Mouse (Mus musculus): Measurements from ENCODE around the gene Abcc4.

Gene Abcc4

DNA sequence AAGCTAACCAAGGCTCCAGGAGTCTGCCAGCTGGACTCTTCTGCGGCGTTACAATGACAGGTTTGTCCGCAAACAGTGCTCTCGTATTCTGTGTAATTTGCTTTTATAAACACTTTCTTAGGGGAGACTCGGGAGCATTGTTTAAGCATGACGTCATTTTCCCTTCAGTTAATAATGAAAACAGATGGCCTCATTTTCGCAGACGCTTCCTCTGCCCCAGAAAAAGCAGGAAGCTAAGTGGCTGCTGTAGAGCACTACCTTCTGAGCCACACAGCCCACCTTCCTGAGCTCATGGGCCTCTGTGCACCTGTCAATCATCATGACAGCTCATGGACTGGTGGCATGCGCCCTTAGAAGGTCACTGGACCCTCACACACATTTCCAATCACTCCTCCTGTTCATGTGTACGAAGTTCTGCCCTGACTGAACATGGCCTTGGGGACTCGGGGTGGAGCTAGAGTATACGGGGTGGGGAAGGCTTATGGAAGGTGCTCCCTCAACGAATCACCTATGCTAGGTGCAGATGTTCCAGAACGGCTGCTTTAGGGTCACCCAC, 199.3 kb downstream of the Abcc4 start:
- peak in 1 of 2 experiments; percentile 29 for DNase-seq (ENCODE audit: low spot score in 2 of 2)

DNA sequence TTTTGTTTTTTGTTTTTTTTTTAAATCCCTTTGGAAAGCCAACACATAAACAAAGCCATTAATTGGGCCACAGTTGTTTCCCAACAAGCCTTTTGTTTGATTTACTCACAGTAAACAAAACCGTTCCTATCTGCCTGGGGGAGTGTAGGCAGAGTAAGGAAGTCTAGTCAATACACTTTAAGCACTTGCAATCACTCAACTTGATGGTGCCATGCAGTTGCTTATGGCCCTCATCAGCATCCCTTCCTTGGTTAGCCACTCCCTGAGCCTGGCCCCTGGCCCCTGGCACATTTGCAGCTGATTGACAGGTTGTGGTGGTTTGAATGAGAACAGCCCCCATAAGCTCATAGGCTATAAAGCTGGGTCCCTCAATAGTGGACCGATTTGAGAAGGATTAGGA, 209.3 kb downstream of the Abcc4 start:
- no peak for DNase-seq (ENCODE audit: low spot score in 2 of 2)

DNA sequence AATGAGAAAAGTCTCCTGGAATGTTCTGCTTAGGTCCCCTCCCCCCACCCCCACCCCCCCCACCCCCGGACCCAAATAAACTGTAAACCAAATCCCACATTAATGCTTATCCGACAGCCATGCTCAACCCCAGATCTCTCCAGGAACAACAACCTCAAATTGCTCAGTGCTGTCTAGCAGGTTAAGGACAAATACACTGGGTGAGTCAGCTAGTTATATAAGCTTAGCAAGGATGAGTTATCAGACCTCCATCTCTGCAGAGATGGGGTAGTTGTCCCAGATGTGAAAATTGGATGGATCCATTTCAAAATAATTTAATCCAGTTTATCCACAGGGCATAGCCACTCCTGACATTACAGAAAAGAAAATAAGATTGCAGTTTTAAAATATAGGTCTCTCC, 210.6 kb downstream of the Abcc4 start:
- DNase-seq (ENCODE audit: low spot score in 2 of 2): no peak

DNA sequence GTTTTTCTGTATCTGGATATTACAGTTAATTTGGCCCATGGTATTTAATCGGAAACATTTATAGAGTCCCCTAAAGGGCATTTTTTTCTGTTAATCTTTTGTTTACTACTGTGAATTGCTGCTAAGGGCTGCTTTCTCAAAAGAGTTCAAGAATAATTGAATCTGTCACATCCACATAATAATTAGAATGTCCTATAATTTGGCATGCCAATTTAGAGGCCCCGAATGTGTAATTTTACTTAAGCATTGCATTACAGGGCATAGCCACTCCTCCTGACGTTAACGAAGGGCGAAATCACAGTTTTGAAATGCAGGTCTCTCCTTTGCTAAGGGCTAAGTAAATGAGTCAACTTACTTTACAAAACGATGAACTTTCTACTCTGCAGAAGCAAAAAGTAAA, 214.3 kb downstream of the Abcc4 start:
- no peak for DNase-seq (ENCODE audit: low spot score in 2 of 2)

DNA sequence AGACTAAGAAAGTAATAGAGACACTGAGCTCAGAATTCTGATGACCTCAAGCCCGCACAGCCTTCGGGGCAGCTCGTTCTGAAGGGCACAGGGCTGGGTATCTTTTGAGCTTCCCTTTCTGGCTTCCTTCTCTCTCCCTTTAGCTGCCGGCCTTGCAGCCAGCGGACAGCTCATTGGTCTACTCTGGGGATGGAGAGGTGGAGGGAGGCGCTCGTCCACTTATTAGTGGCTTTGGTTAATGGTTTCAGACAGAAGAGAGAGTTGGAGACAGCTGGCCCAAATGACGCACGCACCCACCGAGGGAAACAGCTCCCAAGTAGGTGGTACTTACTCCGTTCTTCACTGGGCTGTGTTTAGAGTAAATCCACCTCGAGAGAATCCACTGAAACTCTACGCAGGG, 214.7 kb downstream of the Abcc4 start:
- DNase-seq (ENCODE audit: low spot score in 2 of 2): no peak

DNA sequence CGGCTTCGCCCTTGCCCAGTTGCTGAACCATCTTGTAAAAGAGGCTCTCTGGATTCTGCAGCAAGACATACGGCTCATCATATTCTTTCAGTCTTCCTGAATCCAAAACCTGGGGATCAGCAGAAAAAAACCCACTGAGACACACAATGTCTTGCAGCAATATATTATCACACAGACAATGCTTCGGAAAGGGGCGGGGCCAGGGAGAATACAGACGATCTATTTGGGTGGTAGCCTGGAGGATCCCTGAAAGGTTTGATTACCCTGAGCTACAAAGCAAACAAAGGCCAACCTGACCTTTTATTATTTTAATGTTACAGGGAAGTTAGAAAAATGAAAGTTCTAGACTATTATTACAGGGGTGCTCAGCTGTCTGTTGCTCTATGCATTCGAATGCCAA, 215.5 kb downstream of the Abcc4 start:
- no peak for DNase-seq (ENCODE audit: low spot score in 2 of 2)

DNA sequence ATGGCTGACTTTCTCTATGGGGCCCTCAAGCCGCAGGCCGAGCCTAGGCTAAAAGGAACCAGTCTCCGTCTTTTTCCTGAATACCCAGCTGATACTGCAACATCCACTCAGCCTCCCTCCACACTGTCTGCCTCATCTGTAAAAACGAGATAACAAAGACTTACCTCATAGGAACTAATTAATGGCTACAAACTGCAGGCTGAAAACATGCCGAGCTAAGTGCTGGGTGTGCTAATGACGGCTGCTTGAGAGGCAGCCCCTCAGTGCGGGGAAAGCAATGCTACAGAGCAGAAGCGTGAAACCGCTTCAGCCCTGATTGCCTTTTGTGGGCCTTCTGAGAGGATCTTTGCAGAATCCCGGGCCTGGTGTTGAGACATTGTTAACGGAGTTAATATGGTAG, 219.7 kb downstream of the Abcc4 start:
- no peak for DNase-seq (ENCODE audit: low spot score in 2 of 2)

DNA sequence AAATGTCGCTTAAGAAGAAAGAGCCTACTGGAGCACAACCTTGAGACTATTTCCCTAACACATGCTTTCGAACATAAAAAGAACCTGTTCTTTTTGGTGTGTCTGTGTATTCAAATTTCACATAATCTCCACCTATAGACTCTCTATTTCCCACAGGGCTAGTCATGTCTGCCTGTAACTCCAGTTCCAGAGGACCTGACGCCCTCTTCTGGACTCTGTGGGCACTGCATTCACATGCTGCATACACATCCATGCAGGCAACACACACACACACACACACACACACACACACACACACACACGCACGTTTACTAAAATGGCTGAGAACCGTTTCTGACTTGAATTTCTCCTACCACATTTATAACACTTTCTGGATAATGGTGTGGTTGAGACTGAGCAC, 220.4 kb downstream of the Abcc4 start:
- DNase-seq (ENCODE audit: low spot score in 2 of 2): no peak

DNA sequence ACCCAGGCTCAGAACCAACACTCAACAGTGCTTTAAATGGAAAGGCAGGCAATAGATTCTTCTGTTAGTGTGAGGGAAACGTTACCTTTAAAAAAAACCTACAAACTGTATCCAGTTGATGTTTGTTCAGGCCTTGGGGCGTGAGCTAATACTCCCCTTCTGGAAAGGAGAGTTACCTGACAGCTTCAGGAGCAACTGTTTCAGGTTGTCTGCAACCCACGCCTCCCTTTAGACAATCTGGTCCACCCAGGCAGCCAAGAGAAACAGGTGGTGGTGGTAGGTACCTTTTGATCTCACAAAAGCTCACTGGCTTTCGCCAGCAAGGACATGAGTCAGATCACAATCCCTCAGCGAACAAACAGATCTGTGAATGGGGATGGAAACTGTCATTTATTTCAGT, 223.7 kb downstream of the Abcc4 start:
- no peak for DNase-seq (ENCODE audit: low spot score in 2 of 2)

DNA sequence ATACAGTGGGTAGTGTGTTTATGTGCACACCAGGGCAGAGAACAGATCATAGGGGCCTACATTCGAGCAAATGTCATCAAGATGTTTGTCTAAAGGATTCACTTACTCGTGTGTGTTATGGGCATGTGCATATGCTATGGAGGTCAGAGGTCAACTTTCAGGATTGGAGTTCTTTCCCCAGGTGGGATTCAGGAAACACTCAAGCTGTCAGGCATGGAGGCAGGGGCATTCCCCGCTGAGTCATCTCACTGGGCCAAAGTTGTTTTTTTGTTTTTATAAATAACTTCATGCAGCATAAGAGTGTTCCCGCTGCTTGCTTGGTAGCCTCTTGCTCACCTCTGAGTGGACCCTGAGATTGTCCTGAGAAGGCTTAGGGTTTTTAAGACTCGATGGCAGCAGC, 224.2 kb downstream of the Abcc4 start:
- DNase-seq (ENCODE audit: low spot score in 2 of 2): no peak

DNA sequence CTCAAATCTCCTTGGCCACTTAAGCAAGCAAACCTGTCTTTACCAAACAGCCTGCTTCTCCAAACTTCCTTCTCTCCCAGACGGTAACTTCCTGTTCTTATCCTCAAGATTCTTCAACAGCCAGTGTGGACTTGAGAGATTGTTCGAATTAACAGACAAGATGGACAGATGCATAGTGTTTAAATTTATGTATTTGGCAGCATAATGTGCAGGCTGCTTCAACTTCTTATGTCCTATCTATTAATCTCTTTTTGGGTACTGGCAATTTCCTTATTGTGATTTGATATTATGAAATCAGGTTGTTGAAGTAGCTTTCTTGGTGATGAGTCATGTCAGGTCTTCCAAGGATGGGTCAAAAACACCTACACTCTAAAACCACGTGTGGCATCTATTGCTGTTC, 229.7 kb downstream of the Abcc4 start:
- no peak for DNase-seq (ENCODE audit: low spot score in 2 of 2)

DNA sequence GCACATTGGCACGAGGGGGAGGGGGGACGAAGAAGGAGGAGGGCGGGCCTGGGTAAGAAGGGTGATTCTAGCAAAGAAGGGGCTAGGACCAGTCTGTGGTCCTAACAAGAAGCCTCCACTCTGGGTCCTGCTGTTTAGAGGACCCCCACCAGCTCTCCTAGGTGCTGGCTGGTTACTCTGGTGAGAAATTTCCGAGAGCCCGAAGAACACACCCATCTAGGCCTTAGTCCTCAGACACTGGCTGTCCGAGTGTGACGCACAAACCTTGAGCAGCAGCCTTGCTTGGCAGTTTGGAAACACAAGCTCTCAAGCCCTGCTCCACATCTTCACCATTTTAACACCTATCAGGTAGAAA, 230.9 kb downstream of the Abcc4 start:
- DNase-seq (ENCODE audit: low spot score in 2 of 2): no peak

DNA sequence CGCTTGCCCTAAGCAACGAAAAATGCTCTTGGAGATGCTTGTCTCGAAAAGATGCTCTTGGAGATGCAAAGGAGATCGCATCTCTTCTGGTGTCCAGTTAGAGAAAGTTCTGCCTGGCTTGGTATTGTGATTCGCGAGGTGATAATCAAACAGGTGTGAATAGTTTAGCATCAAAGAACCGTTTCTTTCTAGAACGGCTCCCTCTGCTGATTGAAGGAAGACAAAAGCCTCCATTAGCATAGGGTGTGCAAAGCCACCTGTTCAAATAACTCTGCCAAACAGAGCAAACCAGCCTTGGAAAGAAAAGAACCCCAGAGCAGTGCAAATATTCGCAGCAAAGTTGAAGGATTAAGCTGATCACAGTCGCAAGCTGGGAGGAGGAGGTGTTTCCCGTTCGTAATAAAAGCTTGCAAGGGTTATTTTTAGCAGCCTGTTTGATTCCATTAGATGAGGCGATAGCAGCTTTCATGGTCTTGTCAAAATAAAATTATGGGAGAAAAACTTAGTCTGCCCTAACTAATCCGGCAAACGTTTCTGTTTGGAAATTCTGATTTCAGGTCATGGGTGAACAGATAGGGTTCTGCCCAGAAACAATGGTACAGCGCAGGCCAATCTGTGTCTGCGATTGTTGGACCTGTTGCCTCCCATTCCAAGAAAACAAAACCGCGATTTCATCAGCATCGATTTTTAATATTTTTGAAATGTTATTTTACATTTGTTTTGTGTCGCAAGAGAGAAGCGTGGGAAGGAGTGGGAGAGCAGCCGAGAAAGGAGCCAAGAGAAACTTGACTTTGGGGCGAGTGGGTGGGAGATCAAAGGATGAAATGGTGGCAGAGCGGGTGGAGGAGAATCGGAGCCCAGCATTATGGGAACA, 231.6 kb downstream of the Abcc4 start:
- DNase-seq (ENCODE audit: low spot score in 2 of 2): peak in 1 of 2 experiments; percentile 33

DNA sequence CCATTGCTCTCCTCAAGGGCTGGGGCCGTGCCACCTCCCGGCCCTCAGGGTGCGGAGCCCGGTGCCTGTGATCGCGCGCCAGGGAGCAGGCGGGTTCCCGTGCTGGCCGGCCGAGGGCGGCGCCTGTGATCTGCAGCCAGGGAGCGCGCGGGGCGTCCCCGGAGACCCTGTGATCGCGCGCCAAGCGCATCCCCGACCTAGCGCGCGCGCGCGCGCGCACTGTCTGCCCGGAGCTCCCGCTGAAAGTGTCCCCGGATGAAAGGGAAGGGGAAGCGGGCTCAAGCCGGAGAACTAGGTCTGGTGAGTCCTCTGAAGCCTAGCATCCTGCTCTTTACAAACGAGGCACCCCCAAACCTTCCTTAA, 232.2 kb downstream of the Abcc4 start:
- DNase-seq (ENCODE audit: low spot score in 2 of 2): peak; percentile 64 to 77

DNA sequence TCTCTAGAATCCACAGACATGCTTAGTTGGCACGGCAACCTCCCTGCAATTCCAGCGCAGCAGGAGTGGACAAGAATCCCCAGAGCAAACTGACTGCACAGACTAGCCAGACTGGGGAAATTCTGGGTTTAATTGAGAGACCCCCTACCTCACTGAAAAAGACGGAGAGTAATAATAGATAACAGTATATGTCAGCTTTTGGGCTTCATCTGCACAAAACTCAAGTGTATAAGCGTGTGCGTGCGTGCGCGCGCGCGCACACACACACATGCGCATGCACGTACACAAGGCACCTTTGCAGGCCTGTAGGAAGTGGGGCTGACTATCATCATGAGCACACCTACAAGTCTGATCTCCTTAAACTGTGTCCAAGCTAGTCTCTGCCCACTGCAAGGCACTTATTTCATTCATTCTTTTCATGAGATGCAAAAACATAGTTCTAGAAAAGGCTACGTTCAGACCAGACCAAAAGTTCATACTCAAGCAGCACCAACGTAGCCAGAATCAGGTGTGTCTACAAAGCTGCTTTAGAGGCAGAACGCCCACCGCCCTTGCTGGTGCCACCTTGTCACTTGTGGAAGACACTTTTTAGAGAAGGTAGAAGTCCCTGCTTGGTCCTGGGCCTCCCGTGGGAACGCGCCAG, 232.7 kb downstream of the Abcc4 start:
- DNase-seq (ENCODE audit: low spot score in 2 of 2): no peak

DNA sequence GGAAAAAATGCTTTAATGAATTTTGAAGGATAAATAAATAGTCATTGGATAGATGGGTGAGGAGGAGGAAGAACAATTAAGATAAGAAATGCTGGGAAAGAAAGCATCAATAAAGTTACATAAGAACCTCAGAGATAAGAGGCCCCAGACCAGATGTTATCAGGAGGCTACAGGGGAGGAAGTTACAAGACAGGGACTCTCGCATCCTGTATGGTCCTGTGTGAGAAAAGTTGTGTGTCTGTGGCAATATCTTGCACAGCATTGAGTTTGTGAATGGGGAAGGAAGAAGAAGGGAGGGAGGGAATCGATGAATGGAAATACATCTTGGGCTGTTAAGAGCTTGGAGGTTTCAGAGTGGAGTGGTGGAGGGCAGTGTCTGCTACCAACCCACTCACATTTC, 240.7 kb downstream of the Abcc4 start:
- no peak for DNase-seq (ENCODE audit: low spot score in 2 of 2)

DNA sequence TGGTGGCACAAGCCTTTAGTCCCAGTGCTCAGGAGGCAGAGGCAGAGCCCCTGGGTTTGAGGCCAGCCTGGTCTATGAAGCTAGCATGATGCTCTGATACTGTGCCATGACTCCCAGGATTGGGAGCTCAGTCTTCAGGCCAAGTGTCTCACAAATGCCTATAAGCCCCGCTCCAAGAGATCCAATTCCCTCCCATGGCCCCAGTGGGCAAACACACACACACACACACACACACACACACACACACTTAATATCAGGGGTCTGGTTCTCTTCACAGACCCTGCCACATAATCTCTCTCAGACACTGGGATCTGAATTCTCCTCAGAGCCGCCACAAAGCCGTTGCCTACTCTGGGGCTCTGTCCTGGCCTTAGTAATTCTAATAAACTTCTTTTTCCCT, 241.6 kb downstream of the Abcc4 start:
- DNase-seq (ENCODE audit: low spot score in 2 of 2): no peak

DNA sequence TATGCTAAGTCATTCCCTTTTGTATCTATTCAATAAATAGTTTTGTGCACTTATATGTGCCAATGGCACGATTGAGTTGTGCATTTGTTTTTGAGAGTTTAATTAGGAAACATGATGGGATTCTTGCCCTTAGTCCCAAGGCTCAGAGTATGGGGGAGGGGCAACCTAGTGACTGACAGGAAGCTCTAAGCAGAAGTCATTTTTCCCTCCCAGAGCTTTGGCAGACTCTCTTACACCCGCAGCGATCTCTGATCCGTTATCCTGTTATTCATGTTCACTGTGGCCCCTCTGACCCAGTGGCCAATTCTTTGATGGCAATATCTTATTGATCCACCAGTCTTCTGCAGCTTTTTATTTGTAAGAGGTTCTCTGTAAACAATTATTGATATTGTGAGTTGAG, 253.4 kb downstream of the Abcc4 start:
- no peak for DNase-seq (ENCODE audit: low spot score in 2 of 2)

DNA sequence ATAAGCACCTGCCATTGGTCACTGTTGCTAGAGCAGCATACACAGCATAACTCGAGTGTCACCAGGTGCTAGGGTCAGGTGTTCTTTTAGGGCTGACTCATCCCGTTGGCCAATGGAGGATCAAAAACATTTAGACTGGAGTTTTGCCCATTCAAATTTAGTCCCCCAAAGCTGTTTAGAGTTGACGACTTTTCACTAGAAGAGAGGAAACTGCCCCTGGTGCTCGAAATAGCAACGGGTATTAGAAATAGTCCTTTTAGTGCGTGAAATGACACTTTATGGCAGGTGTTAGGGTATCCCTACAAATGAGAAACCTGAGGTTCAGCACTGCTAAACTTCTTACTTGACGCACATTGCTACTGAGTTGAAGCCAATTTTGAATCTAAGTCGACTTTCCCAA, 265.9 kb downstream of the Abcc4 start:
- no peak for DNase-seq (ENCODE audit: low spot score in 2 of 2)

DNA sequence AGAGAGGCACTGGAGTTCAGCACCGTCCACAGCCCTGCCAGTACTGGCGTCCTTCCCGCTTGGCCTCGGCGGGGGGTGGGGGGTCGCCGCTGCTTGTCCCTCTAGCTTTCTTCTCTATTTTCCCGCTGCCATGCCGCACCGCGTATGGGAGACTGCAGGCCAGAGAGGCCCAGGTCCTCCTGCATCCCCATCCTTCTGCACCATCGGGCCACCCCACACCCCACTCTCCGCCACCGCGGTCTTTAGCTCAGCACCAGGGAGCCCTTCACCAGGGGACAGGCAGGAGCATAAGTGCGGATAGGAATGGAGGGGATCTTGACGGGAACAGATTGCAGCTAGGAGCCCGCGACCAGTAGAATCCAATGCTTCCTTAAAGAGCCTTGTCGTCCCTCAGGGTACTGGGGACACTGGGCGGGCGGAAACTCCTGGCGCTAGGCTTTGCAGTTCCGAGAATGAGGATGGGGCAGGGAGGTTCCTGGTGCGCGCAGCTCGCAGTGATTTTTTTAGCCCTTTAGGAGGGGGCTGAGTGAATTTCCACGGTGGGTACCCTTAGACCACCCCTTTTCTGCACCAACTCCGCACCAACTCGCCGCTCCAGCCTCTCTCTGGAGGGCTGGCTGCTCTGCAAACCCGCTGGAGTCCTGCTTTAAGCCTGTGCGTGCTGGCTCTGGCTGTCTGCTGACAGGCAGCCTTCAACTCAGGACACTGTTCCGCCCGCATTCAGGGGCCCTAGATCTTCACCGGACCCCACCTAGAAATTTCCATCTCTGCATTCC, 268.7 kb downstream of the Abcc4 start:
- DNase-seq (ENCODE audit: low spot score in 2 of 2): peak; percentile 28 to 46

DNA sequence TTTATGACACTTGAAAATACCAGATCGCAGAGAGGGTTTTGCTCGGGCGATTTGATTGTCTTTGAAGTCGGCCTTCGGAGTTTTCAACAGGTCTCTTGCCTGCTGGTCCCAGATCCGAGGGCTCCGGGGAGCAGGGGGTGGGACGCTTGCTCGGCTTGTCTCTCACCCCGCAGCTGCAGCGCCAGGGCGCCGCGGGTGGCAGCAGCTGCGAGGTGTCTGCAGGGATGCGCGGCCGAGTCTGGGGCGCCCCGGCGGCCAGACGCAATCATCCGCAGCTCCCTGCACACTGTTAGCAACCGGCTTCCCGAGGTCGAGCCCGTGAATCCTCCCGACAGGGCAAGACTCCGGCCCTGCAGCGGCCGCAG, 269.2 kb downstream of the Abcc4 start:
- peak; percentile 62 to 64 for DNase-seq (ENCODE audit: low spot score in 2 of 2)

DNA sequence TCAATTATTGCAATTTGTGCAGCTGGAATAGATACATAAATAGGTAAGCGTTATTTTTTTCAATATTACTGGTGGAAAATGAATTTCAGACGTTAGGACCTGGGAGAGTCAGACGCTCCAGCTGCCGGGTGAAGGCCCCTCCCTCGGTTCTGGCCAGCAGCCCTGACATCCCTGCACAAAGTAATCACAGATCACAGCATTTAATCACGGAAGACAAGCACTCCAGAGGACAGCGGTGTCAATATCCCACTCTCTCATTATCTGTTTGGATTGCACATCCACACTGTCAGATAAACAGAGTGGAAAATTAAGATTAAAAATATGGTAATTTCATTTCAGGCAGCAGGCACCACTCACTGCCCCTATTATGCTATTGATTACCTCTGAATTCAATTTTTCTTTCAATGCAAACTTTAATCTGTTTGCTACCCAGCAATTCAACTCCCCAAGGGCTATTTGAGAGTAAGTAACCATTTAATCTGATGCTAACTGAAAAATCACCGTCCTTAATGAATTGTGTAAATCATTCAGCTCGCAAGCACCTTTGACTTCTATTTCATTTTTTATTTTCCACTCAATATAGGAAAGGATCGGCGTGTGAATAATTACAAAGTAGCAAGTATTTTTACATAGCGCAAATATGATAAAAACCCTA, 270.2 kb downstream of the Abcc4 start:
- DNase-seq (ENCODE audit: low spot score in 2 of 2): no peak
